ENCODE assay signal across 8 mouse cellular contexts in genomic region chr13:56221129-56221910, GRCm38 (mm10). TPM values are rescaled to one million over a fixed set of nuclear protein-coding genes. Genes with fewer than 3 reads are reported as not detected.
DNase-seq lines count a peak whose midpoint lies in the region; ATAC-seq and TF ChIP-seq lines count a peak whose summit lies in the region.

No protein-coding gene starts in this region.

- H3K9ac ChIP-seq in lung, embryonic 16.5 days (ENCODE audit: low read length) = peak overlapping the region; percentile 48
- H3K9ac ChIP-seq in neural tube, embryonic 14.5 days (replicated peaks; ENCODE audit: low read depth, low read length) = peak overlapping the region; percentile 48

- H3K4me3 ChIP-seq in lung, embryonic 16.5 days (ENCODE audit: low read length) = peak overlapping the region; percentile 45
- H3K4me3 ChIP-seq in lung, adult 2 months (replicated peaks; ENCODE audit: extremely low read depth, low read depth, low read length) = no peak overlapping the region
- H3K4me3 ChIP-seq in neural tube, embryonic 14.5 days (ENCODE audit: low read depth, low read length) = peak overlapping the region; percentile 30

- H3K27ac ChIP-seq in lung, embryonic 16.5 days (ENCODE audit: low read length) = no peak overlapping the region
- peak overlapping the region; percentile 28; the same call in 1 of the 2 replicates for H3K27ac ChIP-seq in neural tube, embryonic 14.5 days (ENCODE audit: low read depth, low read length)

- no peaks in the 10 kb centered on the region for H3K9me3 ChIP-seq in lung, embryonic 16.5 days (ENCODE audit: control insufficient read depth, low read length)
- H3K9me3 ChIP-seq in neural tube, embryonic 14.5 days (ENCODE audit: control insufficient read depth, low read length) = no peaks in the 10 kb centered on the region

- peak overlapping the region; percentile 78 for H3K4me2 ChIP-seq in lung, embryonic 16.5 days (ENCODE audit: low read depth, low read length)
- H3K4me2 ChIP-seq in neural tube, embryonic 14.5 days (ENCODE audit: low read depth, low read length) = peak overlapping the region; percentile 64

- H3K36me3 ChIP-seq in lung, embryonic 16.5 days (ENCODE audit: control insufficient read depth, insufficient read depth, low read length) = no peaks in the 10 kb centered on the region
- H3K36me3 ChIP-seq in neural tube, embryonic 14.5 days (ENCODE audit: control insufficient read depth, insufficient read depth, low read length) = no peaks in the 10 kb centered on the region

- peak; percentile 63 for ATAC-seq in lung, embryonic 16.5 days (ENCODE audit: low read depth)
- peak; percentile 81 for ATAC-seq in neural tube, embryonic 14.5 days (ENCODE audit: low read depth)

- peaks cover 24% of the 10 kb centered on the region for H3K4me1 ChIP-seq in lung, embryonic 16.5 days (replicated peaks; ENCODE audit: control insufficient read depth, insufficient read depth, low read length)
- no peaks in the 10 kb centered on the region for H3K4me1 ChIP-seq in lung, adult 2 months (ENCODE audit: control insufficient read depth, insufficient read depth, low read length)
- peaks cover 13% of the 10 kb centered on the region; the same call in 1 of the 2 replicates for H3K4me1 ChIP-seq in neural tube, embryonic 14.5 days (ENCODE audit: control insufficient read depth, insufficient read depth, low read length)

- no peak for TF ChIP-seq CTCF in lung, adult 2 months (IDR thresholded peaks at IDR 0.05; ENCODE audit: insufficient read depth, low read length)

- TF ChIP-seq POLR2A in lung, adult 2 months (IDR thresholded peaks at IDR 0.05; ENCODE audit: borderline replicate concordance, extremely low read depth, low read depth, low read length) = no peak

- H3K27me3 ChIP-seq in lung, embryonic 16.5 days (ENCODE audit: control insufficient read depth, insufficient read depth, low read depth, low read length) = peaks cover 31% of the 10 kb centered on the region
- peaks cover 24% of the 10 kb centered on the region for H3K27me3 ChIP-seq in neural tube, embryonic 14.5 days (ENCODE audit: control insufficient read depth, insufficient read depth, low read length)

- DNase-seq in cerebellum, postnatal 10 days = peak; percentile 56 to 71
- DNase-seq in cerebellum, postnatal 36 days = no peak
- no peak for DNase-seq in lung, adult 2 months
- peak; percentile 11 to 29 for DNase-seq in layer of hippocampus, postnatal 25 days (ENCODE audit: extremely low spot score in 1 of 2, low spot score in 1 of 2)
- DNase-seq in cerebellum, adult 11 months = no peak
- DNase-seq in ovary, postnatal 10 days (ENCODE audit: low spot score) = no peak

- WGBS in lung, embryonic 16.5 days = under 1% methylated on average over 46 of the region's 46 CpGs
- WGBS in lung, adult 2 months = 2% methylated on average over 46 of the region's 46 CpGs
- WGBS in neural tube, embryonic 14.5 days = under 1% methylated on average over 46 of the region's 46 CpGs

RNA-seq across cellular contexts. Expression of gene Neurog1, which starts 30.6 kb away (rescaled TPM):
- polyA plus RNA-seq in lung, embryonic 16.5 days (2015; fragmentation: Nextera tagmentation; extraction: Ambion mirVana) = not detected in 2 replicates
- polyA plus RNA-seq in lung, adult 2 months (2012; rRNA removed) = not detected in 2 replicates
- total RNA-seq in layer of hippocampus, postnatal 25 days (2021) = under 1 TPM; 0.21 to 0.25 TPM
- 0.15 and 0.16 TPM in 2 replicates for polyA plus RNA-seq in neural tube, embryonic 14.5 days (2014; fragmentation: Nextera tagmentation; extraction: Ambion mirVana)

RNA-seq across cellular contexts. Expression of gene Tifab, which starts 42.6 kb away (rescaled TPM):
- 4.0 and 4.8 TPM in 2 replicates for polyA plus RNA-seq in lung, embryonic 16.5 days (2015; fragmentation: Nextera tagmentation; extraction: Ambion mirVana)
- polyA plus RNA-seq in lung, adult 2 months (2012; rRNA removed) = 9.2 and 13.9 TPM in 2 replicates
- total RNA-seq in layer of hippocampus, postnatal 25 days (2021) = 1 to 10 TPM; 1.8 to 2.0 TPM
- 0.28 and 0.68 TPM in 2 replicates for polyA plus RNA-seq in neural tube, embryonic 14.5 days (2014; fragmentation: Nextera tagmentation; extraction: Ambion mirVana)

Comparison
In these comparisons a context has a peak if more than half of its experiments do, and no peak if none do; other contexts are left out.
1. DNase-seq: peak in cerebellum, postnatal 10 days (2 of 2) and layer of hippocampus, postnatal 25 days (2 of 2); none in cerebellum, postnatal 36 days (0 of 2), lung, adult 2 months (single experiment), cerebellum, adult 11 months (single experiment) and ovary, postnatal 10 days (single experiment).